Mouse (Mus musculus): ENCODE measurements around the gene H2afj.

GRCm38 (mm10) chr6:136808014-136808417 is at the start of gene H2afj:
- TF ChIP-seq CTCF (IDR thresholded peaks at IDR 0.05; ENCODE audit: extremely low read depth, insufficient read depth, low read length): no peak
- TF ChIP-seq POLR2A (IDR thresholded peaks at IDR 0.05; ENCODE audit: extremely low read depth, insufficient read depth, low read length): peak; percentile 35; the same call in 1 of the 2 replicates
